Mouse (Mus musculus) intestine, embryonic 14.5 days (tissue): Measurements from ENCODE around the gene Kctd13. TPM values are rescaled to one million over a fixed set of nuclear protein-coding genes. Genes with fewer than 3 reads are reported as not detected.

Experiments used
- ATAC-seq: fragments of 200-750 bp; cut with Nextera tagmentation; replicated peaks from 2 replicates; pipeline ENCODE4 v1.8.0; 2017; ENCODE audit warnings: low read depth, moderate number of reproducible peaks, moderate TSS enrichment, moderate library complexity; ENCODE audit not compliant: low FRiP score, low TSS enrichment
- DNase-seq: peaks from one replicate; pipeline ENCODE4 v3.0.0-alpha.2; 2018; ENCODE audit warnings: low spot score
- H3K27ac ChIP-seq: fragments of 300-500 bp; sonication (generic); 2 replicates; pipeline ENCODE4 v1.5.1; 2014; ENCODE audit warnings: low read depth, mild to moderate bottlenecking, control low read depth
- H3K27me3 ChIP-seq: fragments of 300-500 bp; sonication (generic); replicated peaks from 2 replicates; pipeline ENCODE4 v1.6.1; 2014; ENCODE audit warnings: low read length, control low read depth; ENCODE audit not compliant: control insufficient read depth, insufficient read depth
- H3K36me3 ChIP-seq: fragments of 300-500 bp; sonication (generic); 2 replicates; pipeline ENCODE4 v1.6.1; 2014; ENCODE audit warnings: low read length, control low read depth; ENCODE audit not compliant: control insufficient read depth, insufficient read depth
- H3K4me1 ChIP-seq: fragments of 300-500 bp; sonication (generic); replicated peaks from 2 replicates; pipeline ENCODE4 v1.6.1; 2014; ENCODE audit warnings: low read length, control low read depth, mixed read lengths; ENCODE audit not compliant: control insufficient read depth, insufficient read depth
- H3K4me2 ChIP-seq: fragments of 300-500 bp; sonication (generic); 2 replicates; pipeline ENCODE4 v1.6.1; 2014; ENCODE audit warnings: low read length
- H3K4me3 ChIP-seq: fragments of 300-500 bp; sonication (generic); 2 replicates; pipeline ENCODE4 v1.5.1; 2014; ENCODE audit warnings: low read depth, low read length, control low read depth, mixed read lengths
- H3K9ac ChIP-seq: fragments of 300-500 bp; sonication (generic); 2 replicates; pipeline ENCODE4 v1.6.1; 2014; ENCODE audit warnings: mild to moderate bottlenecking, low read length
- H3K9me3 ChIP-seq: fragments of 300-500 bp; sonication (generic); 2 replicates; pipeline ENCODE4 v1.6.1; 2016; ENCODE audit warnings: low read length, control low read depth; ENCODE audit not compliant: control insufficient read depth
- WGBS: fragments of 180-500 bp; shearing (Covaris S2); extraction: QIAGEN DNeasy Blood & Tissue Kit; methylation state at CpG from one replicate; pipeline ENCODE4 v1.1.7; 2014; 5-methylcytosine and 5-hydroxymethylcytosine counted together
- polyA plus RNA-seq: library from polyadenylated mRNA; unstranded; fragments of >200 nt; fragmentation: Nextera tagmentation; extraction: Ambion mirVana; gene quantifications from 2 replicates; pipeline ENCODE4 v1.2.1, GENCODE M21; 2014

Gene Kctd13
- polyA plus RNA-seq: 13.1 TPM in 2 replicates

DNA sequence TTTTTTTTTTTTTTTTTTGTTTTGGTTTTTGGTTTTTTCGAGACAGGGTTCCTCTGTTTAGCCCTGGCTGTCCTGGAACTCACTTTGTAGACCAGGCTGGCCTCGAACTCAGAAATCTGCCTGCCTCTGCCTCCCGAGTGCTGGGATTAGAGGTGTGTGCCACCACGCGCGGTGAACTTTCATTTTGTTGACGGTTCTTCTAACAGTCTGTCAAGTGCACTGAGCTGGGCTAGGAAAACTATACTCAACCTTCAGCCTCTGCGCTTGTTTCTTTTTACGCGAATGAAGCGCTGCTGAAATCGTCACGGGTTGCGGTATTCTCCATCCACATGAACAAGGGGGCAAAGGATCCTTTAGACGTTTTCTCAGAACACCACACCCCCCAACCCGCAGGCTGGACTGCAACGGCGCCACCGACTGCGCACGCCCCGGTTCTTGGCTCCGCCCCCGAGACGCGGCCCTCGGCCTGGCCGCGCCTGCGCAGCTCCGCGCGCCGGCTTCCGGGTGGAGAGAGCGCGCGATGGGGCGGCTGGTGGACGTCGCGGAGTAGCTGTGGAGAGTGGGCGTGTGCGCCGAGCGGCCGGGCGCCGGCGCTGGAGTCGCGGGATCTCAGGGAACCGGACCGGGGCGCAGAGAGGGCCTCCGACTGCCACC is at the start of gene Kctd13:
Kctd13 (plus strand) TSS at position 496 of the 654 bp plus-strand sequence.
- peaks cover 9% of the 10 kb centered on the region for H3K4me1 ChIP-seq
- peak within 1 kb of the TSS; percentile 74; the same call in 1 of the 2 replicates for H3K27ac ChIP-seq
- H3K27me3 ChIP-seq: no peaks in the 10 kb centered on the region
- ATAC-seq (peak; percentile 95), DNase-seq (peak; percentile 90)
- WGBS: 3% methylated on average over 56 of the region's 56 CpGs
- no peaks in the 10 kb centered on the region for H3K9me3 ChIP-seq
- H3K9ac ChIP-seq: peak within 1 kb of the TSS; percentile 81
- peak within 1 kb of the TSS; percentile 83 for H3K4me3 ChIP-seq
- H3K36me3 ChIP-seq: peaks cover 17% of the 10 kb centered on the region
- H3K4me2 ChIP-seq: peak within 1 kb of the TSS; percentile 97

DNA sequence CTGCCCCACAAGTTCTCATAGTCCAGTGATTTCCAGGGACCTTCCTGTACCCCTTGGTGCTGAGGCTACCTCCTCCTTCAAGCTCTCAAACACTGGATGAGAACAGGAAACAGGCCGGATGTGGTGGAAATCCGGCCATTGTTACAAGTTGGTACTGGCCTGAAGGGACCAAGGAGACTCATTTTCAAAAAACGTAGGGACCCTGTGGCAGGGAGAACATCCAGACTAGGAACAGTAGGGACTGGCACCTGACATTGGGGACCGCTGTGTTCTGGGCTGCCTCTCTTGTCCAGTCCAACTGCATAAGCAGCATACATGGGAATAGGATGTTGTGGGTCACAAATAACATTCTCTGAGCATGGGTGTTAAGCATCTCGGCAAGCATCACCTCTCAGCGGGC is 47.6 kb upstream of the Kctd13 start:
- H3K9ac ChIP-seq: no peak overlapping the region
- no peak overlapping the region for H3K4me3 ChIP-seq
- H3K4me1 ChIP-seq: peaks cover 19% of the 10 kb centered on the region
- H3K27ac ChIP-seq: no peak overlapping the region
- no peaks in the 10 kb centered on the region for H3K27me3 ChIP-seq
- ATAC-seq (no peak), DNase-seq (no peak)
- no peak overlapping the region for H3K4me2 ChIP-seq
- H3K36me3 ChIP-seq: peaks cover 48% of the 10 kb centered on the region
- WGBS: 81% methylated on average over 6 of the region's 6 CpGs
- H3K9me3 ChIP-seq: no peaks in the 10 kb centered on the region

GRCm38 (mm10) chr7:126883731-126884181 is 44.9 kb upstream of the Kctd13 start:
- H3K4me2 ChIP-seq: peak overlapping the region; percentile 87
- peaks cover 19% of the 10 kb centered on the region for H3K4me1 ChIP-seq
- H3K9me3 ChIP-seq: no peaks in the 10 kb centered on the region
- no peaks in the 10 kb centered on the region for H3K27me3 ChIP-seq
- peak; percentile 58 for DNase-seq
- H3K27ac ChIP-seq: peak overlapping the region; percentile 80
- ATAC-seq: peak; percentile 4; the same call in 1 of the 2 replicates
- H3K36me3 ChIP-seq: peaks cover 21% of the 10 kb centered on the region
- 1% methylated on average over 15 of the region's 15 CpGs for WGBS
- H3K4me3 ChIP-seq: peak overlapping the region; percentile 81
- peak overlapping the region; percentile 76 for H3K9ac ChIP-seq

- Histone ChIP-seq H3K27me3 (no peaks in the 10 kb centered on the region), H3K4me3 (peak within 1 kb of the TSS; percentile 81), H3K9me3 (no peaks in the 10 kb centered on the region), H3K27ac (peak within 1 kb of the TSS; percentile 80), H3K36me3 (peaks cover 13% of the 10 kb centered on the region), H3K9ac (peak within 1 kb of the TSS; percentile 76), H3K4me1 (peaks cover 19% of the 10 kb centered on the region), H3K4me2 (peak within 1 kb of the TSS; percentile 87)
- WGBS: under 1% methylated on average over 56 of the region's 56 CpGs
- ATAC-seq (peak; percentile 95), DNase-seq (peak; percentile 97)
Measured at GRCm38 (mm10) chr7:126884286-126885164, 44.2 kb upstream of the Kctd13 start, which contains the start of gene Taok2. Gene Taok2 (minus strand): TSS chr7:126884703.

- H3K36me3 ChIP-seq: peaks cover 10% of the 10 kb centered on the region; the same call in 1 of the 2 replicates
- no peak overlapping the region for H3K4me2 ChIP-seq
- DNase-seq (no peak), ATAC-seq (no peak)
- H3K4me1 ChIP-seq: peaks cover 11% of the 10 kb centered on the region
- 74% methylated on average over 5 of the region's 5 CpGs for WGBS
- H3K9me3 ChIP-seq: no peaks in the 10 kb centered on the region
- H3K27ac ChIP-seq: no peak overlapping the region
- no peak overlapping the region for H3K4me3 ChIP-seq
- no peak overlapping the region for H3K9ac ChIP-seq
- no peaks in the 10 kb centered on the region for H3K27me3 ChIP-seq
Measured at GRCm38 (mm10) chr7:126887281-126887680, 41.4 kb upstream of the Kctd13 start.

GRCm38 (mm10) chr7:126888852-126889251 is 39.8 kb upstream of the Kctd13 start:
- Histone ChIP-seq H3K9ac (no peak overlapping the region), H3K4me2 (no peak overlapping the region), H3K9me3 (no peaks in the 10 kb centered on the region), H3K36me3 (peaks cover 10% of the 10 kb centered on the region; the same call in 1 of the 2 replicates), H3K4me1 (no peaks in the 10 kb centered on the region; the same call in 1 of the 2 replicates), H3K27me3 (no peaks in the 10 kb centered on the region), H3K4me3 (no peak overlapping the region), H3K27ac (no peak overlapping the region)
- WGBS: 44% methylated on average over 7 of the region's 7 CpGs
- ATAC-seq (no peak), DNase-seq (no peak)

DNA sequence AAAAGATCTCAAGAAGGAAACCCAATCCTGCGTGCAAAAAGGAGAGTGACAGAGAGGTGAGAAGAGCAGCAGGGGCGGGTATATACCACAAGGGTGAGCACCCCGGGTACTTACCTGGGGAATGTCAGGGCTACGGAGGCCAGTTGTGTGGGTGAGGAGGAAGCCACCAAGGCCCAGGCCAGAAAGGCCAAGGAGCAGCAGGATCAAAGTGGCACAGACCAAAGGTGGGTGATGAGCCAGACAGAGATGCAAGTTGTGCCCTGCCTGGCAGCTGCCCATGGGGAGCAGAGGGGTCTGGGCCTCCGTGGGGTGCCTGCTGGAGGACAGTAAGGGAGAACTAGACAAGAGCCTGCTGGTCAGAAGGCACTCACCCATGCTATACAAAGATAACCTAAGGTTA is 31.8 kb upstream of the Kctd13 start:
- H3K9ac ChIP-seq: no peak overlapping the region
- H3K4me2 ChIP-seq: no peak overlapping the region
- H3K4me1 ChIP-seq: peaks cover 9% of the 10 kb centered on the region; the same call in 1 of the 2 replicates
- DNase-seq: no peak
- no peak for ATAC-seq
- H3K36me3 ChIP-seq: no peaks in the 10 kb centered on the region
- H3K4me3 ChIP-seq: no peak overlapping the region
- WGBS: 86% methylated on average over 5 of the region's 5 CpGs
- H3K27me3 ChIP-seq: no peaks in the 10 kb centered on the region
- H3K9me3 ChIP-seq: no peaks in the 10 kb centered on the region
- H3K27ac ChIP-seq: no peak overlapping the region

DNA sequence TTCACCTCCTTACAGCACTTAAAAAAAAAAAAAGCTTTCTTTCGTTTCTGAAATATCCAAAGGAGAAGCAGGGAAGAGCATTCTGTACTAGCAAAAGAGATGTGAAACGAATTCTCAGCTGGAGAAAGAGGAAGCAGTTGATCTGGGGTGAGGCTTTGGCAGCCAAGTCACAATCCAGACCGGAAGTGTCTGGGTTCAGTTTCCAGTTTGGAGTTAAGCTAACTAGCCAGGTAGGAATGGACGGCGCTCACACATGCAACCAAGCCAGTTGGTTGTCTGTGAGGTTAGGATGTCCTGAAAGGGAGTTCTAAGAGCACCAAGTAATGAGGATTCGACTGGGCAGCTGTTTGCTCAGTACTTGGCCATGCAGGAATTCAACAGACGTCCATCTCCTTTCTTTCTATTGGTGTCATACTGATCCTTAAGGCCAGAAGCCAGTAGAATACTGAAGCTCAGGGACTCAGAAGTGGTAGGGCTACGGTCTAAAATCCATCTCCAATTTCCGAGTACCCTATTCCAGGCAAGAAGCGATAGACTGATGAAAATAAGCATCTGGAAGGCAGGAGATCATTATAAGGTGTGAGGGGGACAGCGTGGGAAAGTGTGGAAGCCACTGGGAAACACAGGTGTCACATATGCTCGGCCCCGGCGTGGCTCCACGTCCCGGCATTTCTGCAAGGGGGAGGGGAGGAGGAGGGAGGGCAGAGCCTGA is 31.1 kb upstream of the Kctd13 start:
- peak overlapping the region; percentile 62 for H3K27ac ChIP-seq
- peak; percentile 54 for ATAC-seq
- WGBS: 22% methylated on average over 16 of the region's 16 CpGs

More for the DNA sequence above, 31.1 kb upstream of the Kctd13 start:
- DNase-seq: no peak
- Histone ChIP-seq H3K9me3 (no peaks in the 10 kb centered on the region), H3K9ac (peak overlapping the region; percentile 78), H3K4me2 (peak overlapping the region; percentile 69), H3K4me3 (peak overlapping the region; percentile 67), H3K36me3 (no peaks in the 10 kb centered on the region), H3K27me3 (no peaks in the 10 kb centered on the region), H3K4me1 (peaks cover 9% of the 10 kb centered on the region; the same call in 1 of the 2 replicates)
